Mouse (Mus musculus) urinary bladder, postnatal 14 days (tissue): ENCODE measurements at regions not wholly inside any gene's neighbourhood (a gene's known extent, or its start where the extent isn't known, plus 50 kb on each side); places are given as distances from the start of the nearest gene placed in this dataset.
A peak's percentile ranks its signal among the peaks of the same experiment; 100 is the strongest.
"Not testable (repeated sequence)": the region's sequence is repeated elsewhere in the genome, so short reads cannot be mapped to it uniquely, and the experiment has no call there.

Experiments
- DNase-seq: peaks from one replicate; pipeline ENCODE4 v3.0.0; 2021; ENCODE audit warnings: low spot score

GRCm38 (mm10) chr14:19080001-19080400 lies 185.9 kb upstream of the Ube2e2 start:
- not testable (repeated sequence) for DNase-seq

GRCm38 (mm10) chr14:19041984-19042760 lies 148.1 kb upstream of the Ube2e2 start:
- DNase-seq = peak; percentile 31

- DNase-seq = no peak
Measured at GRCm38 (mm10) chr14:19020102-19020501, 126.0 kb upstream of the Ube2e2 start.

- DNase-seq = no peak
Measured at GRCm38 (mm10) chr14:19015406-19015805, 121.3 kb upstream of the Ube2e2 start.

GRCm38 (mm10) chr14:19013558-19013957 lies 119.5 kb upstream of the Ube2e2 start:
- not testable (repeated sequence) for DNase-seq

- DNase-seq = no peak
Measured at GRCm38 (mm10) chr14:18983901-18984300, 89.8 kb upstream of the Ube2e2 start.

- no peak for DNase-seq
Measured at GRCm38 (mm10) chr14:18963864-18964263, 69.8 kb upstream of the Ube2e2 start.

- DNase-seq = no peak
Measured at GRCm38 (mm10) chr14:18963287-18963686, 69.2 kb upstream of the Ube2e2 start.
